Mouse (Mus musculus) spleen, adult 2 months (tissue): ENCODE results near the gene Golga5.

Source experiments
- CTCF ChIP-seq: fragments of 200-500 bp; IDR thresholded peaks from 2 replicates; pipeline ENCODE4 v1.5.1; 2011; ENCODE audit warnings: mild to moderate bottlenecking, inconsistent platforms; ENCODE audit not compliant: insufficient read depth, insufficient read length, insufficient replicate concordance; ENCODE audit errors: extremely low read depth
- POLR2A ChIP-seq: fragments of 200-500 bp; IDR thresholded peaks from 2 replicates; pipeline ENCODE4 v1.6.1; 2011; ENCODE audit warnings: low read depth, low read length, inconsistent platforms

GRCm38 (mm10) chr12:102497905-102498304 lies 29.0 kb downstream of the Golga5 start:
- TF ChIP-seq POLR2A (no peak), CTCF (no peak)
